Mouse (Mus musculus): ENCODE results near the gene Basp1.
"Not testable (repeated sequence)": the region's sequence is repeated elsewhere in the genome, so short reads cannot be mapped to it uniquely, and the experiment has no call there.

Basp1 gene

GRCm38 (mm10) chr15:25413378-25413901 is at the start of gene Basp1:
Gene Basp1, minus strand, starts transcription at chr15:25413764.
- in situ Hi-C loops (cut with MboI; ENCODE audit: low pct_unique_long_range_greater_than_20kb in 1 of 2, low sequenced_read_pairs in 2 of 2, unreplicated experiment in 1 of 2): loop anchor here (10.0 to 25.0 kb wide), 3 partner anchors 689 to 826 kb away; no protein-coding TSS in a partner anchor

- in situ Hi-C loops (cut with MboI; ENCODE audit: low pct_unique_long_range_greater_than_20kb in 1 of 2, low sequenced_read_pairs in 2 of 2, unreplicated experiment in 1 of 2): not testable (repeated sequence)
Observed at GRCm38 (mm10) chr15:25463076-25463475, 49.5 kb upstream of the Basp1 start.

GRCm38 (mm10) chr15:25462056-25462762 is 48.6 kb upstream of the Basp1 start:
- in situ Hi-C loops (cut with MboI; ENCODE audit: low pct_unique_long_range_greater_than_20kb in 1 of 2, low sequenced_read_pairs in 2 of 2, unreplicated experiment in 1 of 2): no loop called here

GRCm38 (mm10) chr15:25459901-25460300 is 46.3 kb upstream of the Basp1 start:
- in situ Hi-C loops (cut with MboI; ENCODE audit: low pct_unique_long_range_greater_than_20kb in 1 of 2, low sequenced_read_pairs in 2 of 2, unreplicated experiment in 1 of 2): no loop called here

GRCm38 (mm10) chr15:25457421-25457820 is 43.9 kb upstream of the Basp1 start:
- in situ Hi-C loops (cut with MboI; ENCODE audit: low pct_unique_long_range_greater_than_20kb in 1 of 2, low sequenced_read_pairs in 2 of 2, unreplicated experiment in 1 of 2): no loop called here

GRCm38 (mm10) chr15:25453538-25453937 is 40.0 kb upstream of the Basp1 start:
- in situ Hi-C loops (cut with MboI; ENCODE audit: low pct_unique_long_range_greater_than_20kb in 1 of 2, low sequenced_read_pairs in 2 of 2, unreplicated experiment in 1 of 2): no loop called here

- in situ Hi-C loops (cut with MboI; ENCODE audit: low pct_unique_long_range_greater_than_20kb in 1 of 2, low sequenced_read_pairs in 2 of 2, unreplicated experiment in 1 of 2): loop anchor here in 1 of 2 experiments (25.0 kb wide), 1 partner anchor 513 kb away; no protein-coding TSS in a partner anchor
Observed at GRCm38 (mm10) chr15:25449348-25449747, 35.8 kb upstream of the Basp1 start.

GRCm38 (mm10) chr15:25448703-25449340 is 35.3 kb upstream of the Basp1 start:
- in situ Hi-C loops (cut with MboI; ENCODE audit: low pct_unique_long_range_greater_than_20kb in 1 of 2, low sequenced_read_pairs in 2 of 2, unreplicated experiment in 1 of 2): loop anchor here in 1 of 2 experiments (25.0 kb wide), 1 partner anchor 513 kb away; no protein-coding TSS in a partner anchor

GRCm38 (mm10) chr15:25447136-25447535 is 33.6 kb upstream of the Basp1 start:
- in situ Hi-C loops (cut with MboI; ENCODE audit: low pct_unique_long_range_greater_than_20kb in 1 of 2, low sequenced_read_pairs in 2 of 2, unreplicated experiment in 1 of 2): loop anchor here in 1 of 2 experiments (25.0 kb wide), 1 partner anchor 515 kb away; no protein-coding TSS in a partner anchor

- in situ Hi-C loops (cut with MboI; ENCODE audit: low pct_unique_long_range_greater_than_20kb in 1 of 2, low sequenced_read_pairs in 2 of 2, unreplicated experiment in 1 of 2): loop anchor here in 1 of 2 experiments (25.0 kb wide), 1 partner anchor 516 kb away; no protein-coding TSS in a partner anchor
Observed at GRCm38 (mm10) chr15:25446155-25446487, 32.6 kb upstream of the Basp1 start.

GRCm38 (mm10) chr15:25445361-25446154 is 32.0 kb upstream of the Basp1 start:
- in situ Hi-C loops (cut with MboI; ENCODE audit: low pct_unique_long_range_greater_than_20kb in 1 of 2, low sequenced_read_pairs in 2 of 2, unreplicated experiment in 1 of 2): loop anchor here in 1 of 2 experiments (25.0 kb wide), 1 partner anchor 517 kb away; no protein-coding TSS in a partner anchor

- in situ Hi-C loops (cut with MboI; ENCODE audit: low pct_unique_long_range_greater_than_20kb in 1 of 2, low sequenced_read_pairs in 2 of 2, unreplicated experiment in 1 of 2): loop anchor here (5.0 to 25.0 kb wide), 3 partner anchors 273 to 518 kb away; no protein-coding TSS in a partner anchor
Observed at GRCm38 (mm10) chr15:25444208-25444607, 30.6 kb upstream of the Basp1 start.

- in situ Hi-C loops (cut with MboI; ENCODE audit: low pct_unique_long_range_greater_than_20kb in 1 of 2, low sequenced_read_pairs in 2 of 2, unreplicated experiment in 1 of 2): loop anchor here (5.0 to 25.0 kb wide), 3 partner anchors 274 to 519 kb away; no protein-coding TSS in a partner anchor
Observed at GRCm38 (mm10) chr15:25443140-25443790, 29.7 kb upstream of the Basp1 start.

- in situ Hi-C loops (cut with MboI; ENCODE audit: low pct_unique_long_range_greater_than_20kb in 1 of 2, low sequenced_read_pairs in 2 of 2, unreplicated experiment in 1 of 2): loop anchor here (5.0 to 25.0 kb wide), 3 partner anchors 275 to 520 kb away; no protein-coding TSS in a partner anchor
Observed at GRCm38 (mm10) chr15:25441868-25442185, 28.3 kb upstream of the Basp1 start.

- in situ Hi-C loops (cut with MboI; ENCODE audit: low pct_unique_long_range_greater_than_20kb in 1 of 2, low sequenced_read_pairs in 2 of 2, unreplicated experiment in 1 of 2): loop anchor here (5.0 to 25.0 kb wide), 3 partner anchors 276 to 521 kb away; no protein-coding TSS in a partner anchor
Observed at GRCm38 (mm10) chr15:25440991-25441867, 27.7 kb upstream of the Basp1 start.

- in situ Hi-C loops (cut with MboI; ENCODE audit: low pct_unique_long_range_greater_than_20kb in 1 of 2, low sequenced_read_pairs in 2 of 2, unreplicated experiment in 1 of 2): loop anchor here (5.0 to 25.0 kb wide), 3 partner anchors 277 to 522 kb away; no protein-coding TSS in a partner anchor
Observed at GRCm38 (mm10) chr15:25440317-25440716, 26.8 kb upstream of the Basp1 start.

GRCm38 (mm10) chr15:25432341-25432740 is 18.8 kb upstream of the Basp1 start:
- in situ Hi-C loops (cut with MboI; ENCODE audit: low pct_unique_long_range_greater_than_20kb in 1 of 2, low sequenced_read_pairs in 2 of 2, unreplicated experiment in 1 of 2): loop anchor here in 1 of 2 experiments (25.0 kb wide), 1 partner anchor 530 kb away; no protein-coding TSS in a partner anchor

All from mouse embryonic stem cell (cell line).